Mouse (Mus musculus) liver, postnatal 0 days (tissue): ENCODE measurements around the gene Ncln.
"Not testable (repeated sequence)": the region's sequence is repeated elsewhere in the genome, so short reads cannot be mapped to it uniquely, and the experiment has no call there.

Experiments
- CTCF ChIP-seq: sonication (generic); IDR thresholded peaks from 2 replicates; pipeline ENCODE4 v1.5.1; 2016; ENCODE audit warnings: antibody characterized with exemption, low read depth
- EP300 ChIP-seq: IDR thresholded peaks from 2 replicates; pipeline ENCODE4 v1.6.1; 2016; ENCODE audit warnings: antibody characterized with exemption, low read depth, mild to moderate bottlenecking

GRCm38 (mm10) chr10:81445516-81445915 is 50.7 kb downstream of the Ncln start:
- peak; percentile 39 for TF ChIP-seq CTCF
- not testable (repeated sequence) for TF ChIP-seq EP300
